Mouse (Mus musculus) A20 (cell line): ENCODE results near the gene Nup153.

Experiments
- DNase-seq: peaks from one replicate; pipeline ENCODE4 v3.0.0-alpha.2; 2011; ENCODE audit warnings: low read depth, low spot score

Nup153 gene

GRCm38 (mm10) chr13:46727837-46728268, at the start of gene Nup153:
Nup153 (minus strand) TSS chr13:46727940.
- DNase-seq: peak; percentile 99

- no peak for DNase-seq
Observed at GRCm38 (mm10) chr13:46777461-46777860, 49.7 kb upstream of the Nup153 start.

- DNase-seq: no peak
Observed at GRCm38 (mm10) chr13:46776636-46777305, 49.0 kb upstream of the Nup153 start.

GRCm38 (mm10) chr13:46774998-46775397, 47.3 kb upstream of the Nup153 start:
- no peak for DNase-seq

GRCm38 (mm10) chr13:46772581-46772980, 44.8 kb upstream of the Nup153 start:
- no peak for DNase-seq

DNA sequence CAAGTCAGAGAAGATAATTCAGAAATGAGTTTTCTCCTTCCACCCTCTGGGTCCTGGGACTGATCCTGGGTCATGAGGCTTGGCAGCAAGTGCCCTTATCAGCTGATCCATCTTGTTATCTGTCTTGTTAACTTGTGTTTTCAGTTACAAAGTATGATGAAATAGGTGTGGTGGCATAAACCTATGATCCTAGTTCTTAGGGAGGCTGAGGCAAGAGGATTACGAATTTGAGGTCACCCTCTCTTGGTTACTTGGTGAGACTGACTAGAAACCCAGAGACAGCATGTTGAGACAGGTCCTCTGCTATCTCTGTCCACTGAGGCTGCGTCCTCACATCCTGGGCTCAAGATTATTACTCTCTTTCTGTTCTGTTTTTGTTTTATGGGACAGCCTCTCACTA, 37.6 kb upstream of the Nup153 start:
- no peak for DNase-seq

DNA sequence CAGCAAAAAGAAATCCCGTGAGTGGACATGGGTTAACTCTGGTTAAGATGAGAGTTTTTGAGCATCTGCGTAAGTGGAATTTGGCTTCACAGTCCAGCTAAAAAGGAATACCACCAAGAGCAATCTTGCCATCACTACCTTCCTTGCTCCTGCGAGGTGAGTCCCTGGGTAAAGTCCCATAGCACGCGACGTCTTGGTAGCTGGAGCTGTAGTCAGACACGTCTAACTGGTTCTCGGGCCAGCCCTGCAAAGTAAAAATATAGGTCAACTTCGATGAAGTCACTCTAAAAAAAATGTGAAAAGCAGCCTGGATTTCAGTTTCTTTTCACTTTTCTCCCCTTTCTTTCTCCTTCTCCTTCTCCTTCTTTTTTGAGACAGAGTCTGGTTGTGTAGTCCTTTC, 35.5 kb upstream of the Nup153 start:
- no peak for DNase-seq

- DNase-seq: no peak
Observed at GRCm38 (mm10) chr13:46760921-46761320, 33.2 kb upstream of the Nup153 start.

GRCm38 (mm10) chr13:46759281-46759809, 31.6 kb upstream of the Nup153 start:
- DNase-seq: no peak

GRCm38 (mm10) chr13:46758627-46759026, 30.9 kb upstream of the Nup153 start:
- DNase-seq: no peak

GRCm38 (mm10) chr13:46757946-46758345, 30.2 kb upstream of the Nup153 start:
- no peak for DNase-seq

GRCm38 (mm10) chr13:46753294-46753693, 25.6 kb upstream of the Nup153 start:
- DNase-seq: no peak

- DNase-seq: no peak
Observed at GRCm38 (mm10) chr13:46752566-46753229, 25.0 kb upstream of the Nup153 start.

DNA sequence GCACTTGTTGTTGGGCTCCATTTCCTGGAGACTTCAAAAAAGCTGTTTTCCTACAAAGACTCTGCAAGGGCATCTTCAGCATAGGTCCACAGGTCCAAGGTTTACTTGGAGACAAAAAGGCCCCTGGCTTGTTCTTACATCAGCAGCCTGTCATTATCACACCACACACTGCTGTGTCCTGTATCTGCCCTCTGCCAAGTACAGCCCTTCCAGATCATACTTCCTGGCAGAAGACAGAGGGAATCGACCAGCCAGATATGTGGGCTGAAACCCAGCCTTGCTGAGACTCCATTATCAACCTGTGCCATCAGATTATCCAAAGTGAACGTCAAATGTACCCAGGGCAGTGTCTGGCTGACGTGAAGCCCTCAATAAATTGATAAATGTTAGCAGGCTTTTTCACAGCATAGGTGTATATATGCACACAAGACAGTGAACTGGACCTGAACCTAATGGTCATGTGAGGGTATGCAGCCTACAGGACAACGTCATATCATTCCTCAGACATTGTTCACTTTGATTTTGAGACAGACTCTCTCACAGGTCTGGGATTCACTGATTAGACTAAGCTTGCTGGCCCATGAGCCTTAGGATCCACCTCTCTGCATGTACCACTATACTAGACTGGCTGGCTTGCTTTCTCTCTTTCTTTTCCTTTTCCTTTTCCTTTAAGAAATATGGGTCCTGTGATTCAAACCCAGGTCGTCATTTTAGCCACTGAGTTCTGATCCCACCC, 20.6 kb upstream of the Nup153 start:
- no peak for DNase-seq

- no peak for DNase-seq
Observed at GRCm38 (mm10) chr13:46743821-46744220, 16.1 kb upstream of the Nup153 start.

DNA sequence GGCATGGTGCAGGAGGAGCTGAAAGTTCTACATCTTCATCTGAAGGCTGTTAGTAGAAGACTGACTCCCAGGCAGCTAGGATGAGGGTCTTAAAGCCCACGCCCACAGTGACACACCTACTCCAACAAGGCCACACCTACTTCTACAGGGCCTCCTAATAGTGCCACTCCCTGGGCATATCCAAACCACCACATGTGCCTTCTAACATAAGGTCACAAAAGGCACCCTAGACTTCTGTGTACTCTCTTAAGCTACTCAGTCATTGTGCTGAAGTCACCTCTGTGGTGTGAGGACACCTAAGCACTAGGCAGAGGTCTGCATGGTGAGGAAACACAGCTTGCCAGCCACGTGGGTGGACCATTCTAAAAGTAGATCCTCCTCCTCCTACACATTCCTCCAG, 14.6 kb upstream of the Nup153 start:
- no peak for DNase-seq

- no peak for DNase-seq
Observed at GRCm38 (mm10) chr13:46739426-46739825, 11.7 kb upstream of the Nup153 start.

GRCm38 (mm10) chr13:46737482-46737881, 9.7 kb upstream of the Nup153 start:
- no peak for DNase-seq

GRCm38 (mm10) chr13:46736479-46736865, 8.7 kb upstream of the Nup153 start:
- DNase-seq: no peak

- DNase-seq: peak; percentile 88
Observed at GRCm38 (mm10) chr13:46735808-46736478, 8.2 kb upstream of the Nup153 start.

- no peak for DNase-seq
Observed at GRCm38 (mm10) chr13:46735219-46735807, 7.6 kb upstream of the Nup153 start.
